Comparison of ENCODE assay signal across 19 mouse cellular contexts in the genomic region with DNA sequence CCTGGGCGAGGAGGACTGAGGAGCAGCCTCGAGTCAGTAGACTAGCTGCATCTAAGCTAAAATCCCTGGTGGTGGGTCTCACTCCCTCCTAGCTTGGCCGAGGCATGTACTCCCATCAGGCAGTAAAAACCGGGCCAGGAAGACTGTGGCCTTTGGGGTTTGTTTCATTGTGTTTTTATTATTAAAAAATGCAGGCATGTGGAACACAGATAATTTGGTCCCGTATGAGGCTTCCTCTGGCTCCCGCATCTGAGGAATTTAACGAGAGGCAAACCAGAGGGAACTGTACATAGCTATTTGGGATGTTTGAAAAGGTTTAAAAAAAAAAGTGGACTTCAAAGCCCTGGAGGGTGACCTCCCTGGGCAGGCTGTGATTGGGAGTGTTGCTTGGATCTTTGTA.
"Had no signal": no experiment of that assay in that cellular context is flagged by ENCODE, and none has a peak within 500 bp of the region (broad histone marks: within the 10 kb centered on the region; RNA-seq: fewer than 3 reads in every experiment).

No protein-coding gene starts in this region.

- H3K4me2 ChIP-seq: lung, embryonic 14.5 days; midbrain, embryonic 11.5 days; midbrain, embryonic 13.5 days; midbrain, embryonic 15.5 days; neural tube, embryonic 13.5 days; neural tube, embryonic 15.5 days had no signal

- H3K9me3 ChIP-seq: midbrain, embryonic 13.5 days; midbrain, embryonic 15.5 days; neural tube, embryonic 13.5 days had no signal

- H3K36me3 ChIP-seq: midbrain, embryonic 13.5 days; midbrain, embryonic 15.5 days; neural tube, embryonic 13.5 days; neural tube, embryonic 15.5 days had no signal

- DNase-seq: lung, adult 18-20 months; lung, embryonic 14.5 days; lung, postnatal 10 days; retina, postnatal 1 day; right cerebral cortex, adult 18-20 months; right cerebral cortex, postnatal 25 days; right cerebral cortex, postnatal 4 days; spleen, adult 18-20 months; thymus, adult 18-20 months; thymus, postnatal 14 days; thymus, postnatal 36 days had no signal

- H3K9ac ChIP-seq: lung, embryonic 14.5 days; midbrain, embryonic 13.5 days; midbrain, embryonic 15.5 days; neural tube, embryonic 13.5 days; neural tube, embryonic 15.5 days had no signal

- H3K4me1 ChIP-seq: midbrain, embryonic 13.5 days; midbrain, embryonic 15.5 days; neural tube, embryonic 13.5 days; neural tube, embryonic 15.5 days had no signal

- ATAC-seq: midbrain, embryonic 13.5 days; midbrain, embryonic 15.5 days had no signal

- H3K27me3 ChIP-seq: midbrain, embryonic 15.5 days had no signal

- H3K4me3 ChIP-seq: megakaryocyte, embryonic 14.5 days; midbrain, embryonic 13.5 days; midbrain, embryonic 15.5 days; myocyte; neural tube, embryonic 13.5 days; neural tube, embryonic 15.5 days had no signal

- H3K27ac ChIP-seq: macrophage; midbrain, embryonic 13.5 days; midbrain, embryonic 15.5 days; neural tube, embryonic 13.5 days; neural tube, embryonic 15.5 days had no signal
